Mouse (Mus musculus) mesoderm, embryonic 11.5 days (tissue): ENCODE measurements around the gene Gna13.

ENCODE experiments used
- DNase-seq: peaks from one replicate; pipeline ENCODE4 v3.0.0-alpha.2; 2012; ENCODE audit warnings: low read depth, low spot score

Gene Gna13

GRCm38 (mm10) chr11:109349652-109350316 is 12.8 kb upstream of the Gna13 start:
- no peak for DNase-seq

- no peak for DNase-seq
These were observed 12.3 kb upstream of the Gna13 start for GRCm38 (mm10) chr11:109350317-109350714.

GRCm38 (mm10) chr11:109351489-109351888 is 11.1 kb upstream of the Gna13 start:
- DNase-seq, result no peak

GRCm38 (mm10) chr11:109353391-109354235 is 9.0 kb upstream of the Gna13 start:
- no peak for DNase-seq

DNA sequence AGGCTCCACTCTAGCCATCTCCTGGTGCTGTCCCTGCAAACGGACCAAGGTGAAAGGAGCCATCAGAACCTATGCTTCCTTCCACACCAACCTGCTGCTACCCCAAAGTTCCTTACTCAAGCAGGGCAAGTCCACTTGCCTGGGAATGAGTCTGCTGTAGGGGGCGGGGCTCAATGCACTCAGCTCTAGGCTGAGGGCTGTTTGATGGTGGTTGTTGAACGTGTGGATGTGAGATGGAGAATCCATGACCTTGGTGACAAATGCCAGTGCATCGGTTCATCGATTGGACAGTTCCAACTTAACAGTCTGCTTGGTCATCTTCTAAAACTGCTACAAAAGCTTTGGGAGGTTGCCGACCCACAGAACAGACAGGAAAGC is 8.4 kb upstream of the Gna13 start:
- no peak for DNase-seq

DNA sequence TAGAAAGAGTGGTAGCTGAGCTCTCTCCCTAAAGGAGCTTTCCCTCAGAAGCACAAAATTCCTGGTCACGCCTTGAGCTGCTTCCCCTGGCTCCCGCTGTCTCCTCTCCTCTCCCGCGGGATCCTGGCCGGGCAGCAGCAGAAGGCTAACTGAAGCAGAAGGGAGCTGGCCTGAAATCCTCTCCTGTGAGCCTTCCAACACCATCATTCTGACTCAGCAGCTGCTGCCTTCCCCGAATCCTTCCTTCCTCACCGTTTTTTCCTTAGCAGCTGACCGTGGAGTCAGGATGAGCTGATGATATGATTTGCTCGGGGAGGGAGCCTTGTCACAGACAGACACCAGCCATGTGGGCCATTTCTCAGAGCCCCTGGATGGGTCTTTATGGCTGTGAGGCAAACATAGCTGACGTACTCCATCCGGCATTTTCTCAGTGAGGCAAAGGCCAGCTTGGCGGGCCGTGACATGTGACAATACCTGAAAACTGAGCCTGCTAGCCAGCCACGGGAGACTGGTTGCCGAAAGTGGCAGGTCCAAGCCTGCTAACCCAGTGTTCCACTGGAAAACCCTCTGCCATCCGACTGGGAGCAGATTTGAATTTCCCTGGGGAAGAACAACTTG is 6.8 kb upstream of the Gna13 start:
- DNase-seq, result no peak

GRCm38 (mm10) chr11:109357171-109357570 is 5.5 kb upstream of the Gna13 start:
- DNase-seq, result no peak

DNA sequence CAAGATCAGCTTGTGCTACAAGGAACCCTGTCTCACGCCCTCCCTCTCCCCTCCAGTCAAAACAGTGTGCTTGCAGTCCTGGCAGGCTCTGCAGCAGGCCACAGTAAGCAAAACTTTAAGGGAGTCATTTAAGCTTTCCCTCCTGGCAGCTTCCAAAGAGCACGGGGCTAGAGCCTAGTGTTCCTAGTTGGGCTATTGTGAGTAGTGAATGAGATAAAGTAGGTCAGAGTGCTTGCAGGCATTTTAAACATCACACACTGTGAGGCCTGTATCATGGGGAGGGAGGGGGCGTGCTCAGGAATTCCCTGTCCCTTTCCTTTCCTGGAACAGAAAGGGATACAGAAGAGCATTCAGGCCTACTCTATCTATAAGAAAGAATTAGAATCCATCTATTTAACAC is 4.1 kb upstream of the Gna13 start:
- no peak for DNase-seq

- no peak for DNase-seq
These were observed 3.4 kb upstream of the Gna13 start for GRCm38 (mm10) chr11:109359043-109359752.

- no peak for DNase-seq
These were observed 2.5 kb upstream of the Gna13 start for GRCm38 (mm10) chr11:109360102-109360501.

- no peak for DNase-seq
These were observed 2.0 kb upstream of the Gna13 start for GRCm38 (mm10) chr11:109360581-109361040.

GRCm38 (mm10) chr11:109361241-109361630 is 1.4 kb upstream of the Gna13 start:
- DNase-seq, result no peak

- DNase-seq, result peak; percentile 25
These were observed 784 bp upstream of the Gna13 start for GRCm38 (mm10) chr11:109361631-109362462.

DNA sequence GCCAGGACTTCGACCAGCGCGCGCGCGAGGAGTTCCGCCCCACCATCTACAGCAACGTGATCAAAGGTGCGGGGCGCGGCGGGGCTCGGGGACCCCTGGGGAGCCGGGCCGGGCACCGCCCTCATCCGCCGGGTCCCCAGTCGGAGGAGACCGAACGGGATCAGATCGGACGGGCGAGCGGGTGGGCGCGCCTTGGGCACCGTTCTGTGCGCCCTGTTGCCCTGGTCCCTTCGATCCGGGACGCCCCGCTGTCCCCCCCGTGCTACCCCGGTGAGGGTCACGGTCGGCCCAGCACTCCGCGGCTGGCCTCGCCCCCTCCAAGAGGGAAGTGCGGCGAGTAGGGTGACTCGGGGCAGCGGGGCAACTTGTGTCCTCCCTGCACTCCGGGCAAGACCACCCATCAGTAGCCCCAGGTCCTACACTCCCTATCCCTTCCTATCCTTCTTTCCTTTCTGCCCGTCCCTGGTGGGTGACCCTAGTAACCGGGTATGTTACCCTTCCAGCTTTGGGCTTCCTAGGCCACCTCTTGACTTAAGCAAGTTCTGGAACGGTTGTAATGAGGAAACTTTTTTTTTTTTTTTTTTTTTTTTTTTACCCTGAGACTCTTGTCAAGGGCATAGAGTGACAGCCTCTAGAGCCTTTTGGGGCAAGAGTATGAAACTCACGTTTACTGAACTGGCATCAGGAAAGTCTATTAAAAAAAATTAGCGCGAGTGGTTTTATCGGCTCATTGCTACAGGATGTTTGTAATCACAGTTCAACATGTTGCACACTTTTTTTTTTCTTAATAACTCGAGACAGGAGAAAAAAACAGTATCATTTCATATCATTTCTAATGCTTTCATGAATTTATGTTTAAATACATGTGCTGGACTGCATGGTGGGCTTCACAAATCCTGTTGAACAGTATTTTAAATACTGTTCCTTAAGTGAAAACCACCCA is 831 bp downstream of the Gna13 start:
- DNase-seq, result no peak

- DNase-seq, result no peak
These were observed 1.7 kb downstream of the Gna13 start for GRCm38 (mm10) chr11:109364337-109364736.

GRCm38 (mm10) chr11:109364881-109365280 is 2.2 kb downstream of the Gna13 start:
- DNase-seq, result no peak

DNA sequence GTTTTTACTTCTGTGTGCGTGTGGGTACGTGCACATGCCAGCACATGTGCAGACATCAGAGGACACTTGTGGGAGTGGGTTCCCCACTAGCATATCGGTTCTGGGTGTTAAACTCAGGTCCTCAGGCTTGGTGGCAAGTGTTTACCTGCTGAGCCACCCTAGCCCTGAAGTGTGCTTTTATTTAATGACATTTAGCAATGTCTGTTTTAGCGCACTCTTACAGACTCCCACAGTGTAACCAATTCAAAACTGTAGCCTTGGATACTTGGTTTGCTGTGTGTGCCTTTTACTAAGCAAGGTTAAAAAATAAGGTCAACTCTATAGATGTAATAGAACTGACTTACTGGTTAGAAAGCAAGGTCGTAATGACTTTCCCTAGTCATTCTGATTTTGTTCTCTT is 3.2 kb downstream of the Gna13 start:
- DNase-seq, result no peak

DNA sequence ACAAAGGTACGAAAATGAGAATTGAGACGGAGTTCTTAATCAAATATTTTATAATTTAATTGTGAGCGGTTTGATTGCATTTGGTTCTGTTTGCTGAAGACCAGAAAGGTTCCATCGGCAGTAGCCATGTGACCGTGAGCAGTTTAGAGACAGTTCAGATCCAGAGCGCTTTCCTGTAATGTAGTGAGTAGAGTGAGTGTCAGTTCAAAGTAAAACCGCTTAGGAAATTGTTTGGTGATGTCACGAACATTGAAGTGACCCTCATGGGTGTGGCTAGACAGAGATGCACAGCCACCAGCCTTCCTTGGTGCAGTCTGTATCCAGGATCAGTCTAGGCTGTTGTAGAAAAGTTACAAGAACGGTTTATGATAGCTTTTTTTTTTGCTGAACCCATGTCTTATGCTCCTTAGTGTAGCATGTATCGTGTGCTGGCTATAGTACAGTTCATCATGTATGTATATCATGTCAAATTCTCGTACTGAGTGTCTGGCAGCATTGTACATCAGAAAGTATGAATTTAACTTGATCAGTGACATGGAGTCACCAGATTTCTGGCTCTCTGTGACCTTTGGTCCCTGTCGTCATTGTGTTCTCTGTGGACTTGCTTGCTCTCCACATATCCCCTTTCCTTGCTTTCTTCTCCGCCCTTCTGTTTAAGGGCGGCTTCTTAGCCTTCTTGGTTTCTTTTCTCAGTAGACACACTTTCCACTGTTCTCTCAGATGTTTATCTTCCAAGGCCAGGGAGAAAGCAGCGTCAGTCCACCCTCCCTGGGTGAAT is 4.4 kb downstream of the Gna13 start:
- DNase-seq, result no peak

DNA sequence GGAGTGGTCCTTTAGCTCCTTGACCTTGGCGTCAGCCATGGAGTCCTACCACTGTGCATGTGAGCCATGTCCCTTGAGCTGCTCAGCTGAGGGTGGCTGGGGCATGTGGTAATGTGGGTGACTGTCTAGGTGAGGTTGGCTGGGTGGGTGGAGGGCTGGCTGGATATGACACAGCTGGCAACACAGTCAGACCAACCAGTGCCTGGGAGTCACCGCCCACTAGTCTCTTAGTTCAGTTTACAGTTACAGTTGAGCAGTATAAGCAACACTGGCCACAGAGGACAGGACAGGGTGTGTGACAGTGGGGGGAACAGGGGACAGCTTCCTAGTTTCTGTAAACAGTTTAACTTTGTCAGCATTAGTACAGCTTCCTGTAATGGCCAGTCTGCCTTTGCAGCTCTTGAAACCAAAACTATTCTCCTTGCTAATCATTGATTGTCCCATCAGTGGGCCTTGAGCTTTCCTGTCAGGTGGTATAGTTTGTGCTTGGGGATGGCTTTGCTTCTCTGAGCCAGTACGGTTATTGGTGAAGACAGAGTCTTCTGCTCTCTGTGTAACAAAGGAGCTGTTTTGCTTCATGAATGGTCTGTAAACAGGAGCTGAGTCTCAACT is 6.5 kb downstream of the Gna13 start:
- no peak for DNase-seq
